Mouse (Mus musculus) macrophage (primary cell): ENCODE data around the gene Rnf166. TPM values are rescaled to one million over a fixed set of nuclear protein-coding genes. Genes with fewer than 3 reads are reported as not detected.

Experiments
- H3K27ac ChIP-seq: fragments of 350-480 bp; formaldehyde crosslinking; 2 replicates; pipeline ENCODE4 v1.9.0; 2021
- H3K36me3 ChIP-seq: fragments of 350-480 bp; formaldehyde crosslinking; 2 replicates; pipeline ENCODE4 v1.9.0; 2021; ENCODE audit errors: inconsistent target
- H3K4me3 ChIP-seq: fragments of 350-480 bp; formaldehyde crosslinking; 2 replicates; pipeline ENCODE4 v1.9.0; 2021; ENCODE audit errors: inconsistent target
- H3K79me2 ChIP-seq: fragments of 350-480 bp; formaldehyde crosslinking; 2 replicates; pipeline ENCODE4 v1.9.0; 2021; ENCODE audit errors: inconsistent target
- WGBS: methylation state at CpG from one replicate; pipeline ENCODE4 v1.1.7; 2026; ENCODE audit warnings: inconsistent platforms; ENCODE audit not compliant: missing documents; 5-methylcytosine and 5-hydroxymethylcytosine counted together
- polyA plus RNA-seq: library from polyadenylated mRNA; stranded (reverse); fragments of 250-400 nt; gene quantifications from 3 replicates; pipeline ENCODE4 v1.2.4, GENCODE M21; 2018; ENCODE audit warnings: inconsistent platforms

The Rnf166 gene
- polyA plus RNA-seq, 1 experiment from 2014 or later = 108 TPM

GRCm38 (mm10) chr8:122488387-122488786 lies 12.5 kb upstream of the Rnf166 start:
- Histone ChIP-seq H3K27ac (no peak overlapping the region), H3K36me3 (peaks cover 96% of the 10 kb centered on the region), H3K4me3 (no peak overlapping the region), H3K79me2 (no peaks in the 10 kb centered on the region)
- WGBS = 97% methylated on average over 9 of the region's 9 CpGs

- H3K36me3 ChIP-seq = peaks cover 95% of the 10 kb centered on the region
- no peaks in the 10 kb centered on the region for H3K79me2 ChIP-seq
- H3K4me3 ChIP-seq = no peak overlapping the region
- H3K27ac ChIP-seq = no peak overlapping the region
- WGBS = 22% methylated on average over 12 of the region's 12 CpGs
These were observed 9.0 kb upstream of the Rnf166 start for GRCm38 (mm10) chr8:122484831-122485230.

- Histone ChIP-seq H3K27ac (no peak overlapping the region), H3K4me3 (no peak overlapping the region), H3K79me2 (no peaks in the 10 kb centered on the region), H3K36me3 (peaks cover 89% of the 10 kb centered on the region)
- 91% methylated on average over 6 of the region's 7 CpGs for WGBS
These were observed 8.0 kb upstream of the Rnf166 start for GRCm38 (mm10) chr8:122483877-122484276.

GRCm38 (mm10) chr8:122482448-122482847 lies 6.6 kb upstream of the Rnf166 start:
- H3K79me2 ChIP-seq = no peaks in the 10 kb centered on the region
- H3K36me3 ChIP-seq = peaks cover 75% of the 10 kb centered on the region
- WGBS = 94% methylated on average over 8 of the region's 8 CpGs

GRCm38 (mm10) chr8:122474951-122475560 lies 808 bp downstream of the Rnf166 start:
- H3K4me3 ChIP-seq = peak overlapping the region; percentile 79
- H3K27ac ChIP-seq = peak overlapping the region; percentile 88
- 2% methylated on average over 16 of the region's 16 CpGs for WGBS
- peaks cover 49% of the 10 kb centered on the region for H3K79me2 ChIP-seq
- peaks cover 6% of the 10 kb centered on the region; the same call in 1 of the 2 replicates for H3K36me3 ChIP-seq

More at GRCm38 (mm10) chr8:122482448-122482847, 6.6 kb upstream of the Rnf166 start:
- Histone ChIP-seq H3K27ac (no peak overlapping the region), H3K4me3 (no peak overlapping the region)

GRCm38 (mm10) chr8:122473911-122474421 lies 1.9 kb downstream of the Rnf166 start:
- Histone ChIP-seq H3K79me2 (peaks cover 57% of the 10 kb centered on the region), H3K36me3 (peaks cover 10% of the 10 kb centered on the region), H3K4me3 (peak overlapping the region; percentile 79), H3K27ac (peak overlapping the region; percentile 88)
- WGBS = 0% methylated on average over 7 of the region's 8 CpGs

GRCm38 (mm10) chr8:122470691-122471090 lies 5.2 kb downstream of the Rnf166 start:
- H3K4me3 ChIP-seq = no peak overlapping the region
- 39% methylated on average over 5 of the region's 5 CpGs for WGBS
- peaks cover 46% of the 10 kb centered on the region for H3K79me2 ChIP-seq
- H3K27ac ChIP-seq = no peak overlapping the region
- peaks cover 42% of the 10 kb centered on the region for H3K36me3 ChIP-seq

- Histone ChIP-seq H3K27ac (no peak overlapping the region), H3K79me2 (peaks cover 41% of the 10 kb centered on the region), H3K4me3 (no peak overlapping the region), H3K36me3 (peaks cover 44% of the 10 kb centered on the region)
- WGBS = 42% methylated on average over 10 of the region's 10 CpGs
These were observed 5.9 kb downstream of the Rnf166 start for GRCm38 (mm10) chr8:122469965-122470364.

GRCm38 (mm10) chr8:122469407-122469806 lies 6.5 kb downstream of the Rnf166 start:
- Histone ChIP-seq H3K36me3 (peaks cover 44% of the 10 kb centered on the region), H3K79me2 (peaks cover 36% of the 10 kb centered on the region), H3K4me3 (no peak overlapping the region), H3K27ac (no peak overlapping the region)
- 88% methylated on average over 6 of the region's 6 CpGs for WGBS

GRCm38 (mm10) chr8:122467816-122468215 lies 8.0 kb downstream of the Rnf166 start:
- H3K27ac ChIP-seq = no peak overlapping the region
- peaks cover 30% of the 10 kb centered on the region for H3K79me2 ChIP-seq
- H3K36me3 ChIP-seq = peaks cover 44% of the 10 kb centered on the region
- H3K4me3 ChIP-seq = no peak overlapping the region
- 96% methylated on average over 13 of the region's 13 CpGs for WGBS

- H3K4me3 ChIP-seq = no peak overlapping the region
- peaks cover 7% of the 10 kb centered on the region; the same call in 1 of the 2 replicates for H3K79me2 ChIP-seq
- no peak overlapping the region for H3K27ac ChIP-seq
- WGBS = 68% methylated on average over 5 of the region's 7 CpGs
- H3K36me3 ChIP-seq = peaks cover 44% of the 10 kb centered on the region
These were observed 10.9 kb downstream of the Rnf166 start for GRCm38 (mm10) chr8:122464985-122465384.

- H3K36me3 ChIP-seq = peaks cover 34% of the 10 kb centered on the region
- no peaks in the 10 kb centered on the region; the same call in 1 of the 2 replicates for H3K79me2 ChIP-seq
- H3K27ac ChIP-seq = no peak overlapping the region
- H3K4me3 ChIP-seq = no peak overlapping the region
- WGBS = 32% methylated on average over 11 of the region's 12 CpGs
These were observed 11.9 kb downstream of the Rnf166 start for GRCm38 (mm10) chr8:122463651-122464640.

- Histone ChIP-seq H3K4me3 (no peak overlapping the region), H3K36me3 (peaks cover 19% of the 10 kb centered on the region), H3K27ac (no peak overlapping the region), H3K79me2 (no peaks in the 10 kb centered on the region)
- 94% methylated on average over 6 of the region's 8 CpGs for WGBS
These were observed 13.4 kb downstream of the Rnf166 start for GRCm38 (mm10) chr8:122462510-122462909.

GRCm38 (mm10) chr8:122461473-122462148 lies 14.3 kb downstream of the Rnf166 start:
- no peak overlapping the region for H3K27ac ChIP-seq
- H3K36me3 ChIP-seq = peaks cover 10% of the 10 kb centered on the region; the same call in 1 of the 2 replicates
- no peaks in the 10 kb centered on the region for H3K79me2 ChIP-seq
- no peak overlapping the region for H3K4me3 ChIP-seq
- 84% methylated on average over 10 of the region's 11 CpGs for WGBS
